Mouse (Mus musculus) kidney, adult 9 months (tissue): Measurements from ENCODE around the gene Amfr.

Experiments
- DNase-seq: peaks from one replicate; pipeline ENCODE4 v3.0.0; 2022

Gene Amfr

GRCm38 (mm10) chr8:93929233-93929632 lies 83.4 kb downstream of the Amfr start:
- no peak for DNase-seq

- DNase-seq = no peak
These were observed 87.1 kb downstream of the Amfr start for GRCm38 (mm10) chr8:93925513-93925912.

DNA sequence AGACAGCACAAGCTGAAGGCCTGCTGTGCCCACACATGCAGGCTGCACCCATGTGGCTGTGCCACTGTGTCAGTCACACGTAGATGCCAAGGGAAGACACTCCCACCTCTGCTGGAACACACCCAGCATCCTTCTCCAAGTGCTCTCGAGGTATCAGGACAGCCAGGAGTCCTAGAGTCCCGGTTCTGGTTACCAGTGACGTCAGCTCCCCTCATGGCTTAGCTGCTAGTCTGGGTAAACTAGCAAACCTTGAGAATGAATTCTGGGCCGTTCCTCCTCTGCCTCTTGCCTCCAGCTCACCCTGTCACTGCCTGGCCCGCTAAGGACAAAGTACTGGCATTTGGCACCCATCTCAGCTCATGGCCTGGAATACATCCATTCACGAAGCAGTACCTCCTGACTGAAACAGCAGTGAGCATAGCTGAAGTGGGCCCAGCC lies 88.7 kb downstream of the Amfr start:
- DNase-seq = no peak
